Mouse (Mus musculus) embryo, embryonic 11.5 days (tissue): ENCODE measurements around the gene Fmo9.

Source experiments
- DNase-seq: peaks from one replicate; pipeline ENCODE4 v3.0.0-alpha.2; 2012; ENCODE audit warnings: low read depth, low spot score

Fmo9 gene

DNA sequence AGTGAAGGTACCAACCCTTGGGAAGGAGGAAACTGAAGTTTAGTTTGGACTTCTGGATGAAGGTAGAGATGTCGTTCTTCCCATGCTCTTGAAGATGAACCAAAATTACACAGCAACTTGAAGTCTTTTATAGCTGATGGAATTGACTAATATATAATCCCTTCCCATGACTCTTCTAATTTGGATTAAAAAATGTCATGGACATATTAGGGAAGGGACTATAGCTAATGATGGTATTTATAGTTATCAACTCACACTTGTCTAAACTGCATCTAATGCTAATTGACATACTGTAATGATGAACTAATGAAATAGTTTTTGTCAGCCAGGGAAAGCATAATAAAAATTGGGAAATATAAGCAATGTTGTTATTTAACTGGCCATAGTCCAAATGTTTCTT lies at the start of gene Fmo9:
Fmo9 (minus strand) TSS at position 101 of the 400 bp plus-strand sequence.
- no peak for DNase-seq

DNA sequence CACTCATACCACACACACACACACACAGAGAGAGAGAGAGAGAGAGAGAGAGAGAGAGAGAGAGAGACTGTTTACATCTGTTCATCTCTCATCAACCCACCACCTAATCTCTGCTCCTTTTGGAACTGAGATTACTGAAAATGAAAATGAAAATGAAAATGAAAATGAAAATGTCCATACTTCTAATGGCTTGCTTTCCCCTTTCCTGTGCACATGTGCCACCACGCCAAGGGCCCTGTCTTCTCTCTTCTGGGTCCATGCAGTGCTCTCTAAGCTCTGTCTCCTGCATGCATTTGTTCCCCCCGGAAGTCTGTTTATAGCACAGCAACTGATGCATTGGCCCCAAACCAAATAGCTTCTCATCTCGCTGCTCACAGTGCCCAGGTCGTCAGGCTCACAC lies 49.2 kb upstream of the Fmo9 start:
- DNase-seq, result no peak

DNA sequence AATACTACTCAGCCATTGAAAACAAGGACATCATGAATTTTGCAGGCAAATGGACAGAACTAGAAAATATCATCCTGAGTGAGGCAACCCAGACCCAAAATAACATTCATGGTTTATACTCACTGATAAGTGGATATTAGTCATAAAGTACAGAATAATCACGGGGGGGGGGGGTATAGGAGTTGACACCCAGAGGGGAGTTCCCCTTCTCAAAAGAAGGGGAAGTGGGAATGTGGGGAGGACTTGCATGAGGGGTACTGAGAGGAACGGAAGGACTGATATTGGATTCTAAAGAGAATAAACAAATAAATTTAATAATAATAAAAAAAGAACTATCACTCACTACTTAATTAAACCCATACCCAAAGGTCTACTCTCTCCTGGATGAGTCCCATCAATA lies 48.6 kb upstream of the Fmo9 start:
- DNase-seq, result no peak

DNA sequence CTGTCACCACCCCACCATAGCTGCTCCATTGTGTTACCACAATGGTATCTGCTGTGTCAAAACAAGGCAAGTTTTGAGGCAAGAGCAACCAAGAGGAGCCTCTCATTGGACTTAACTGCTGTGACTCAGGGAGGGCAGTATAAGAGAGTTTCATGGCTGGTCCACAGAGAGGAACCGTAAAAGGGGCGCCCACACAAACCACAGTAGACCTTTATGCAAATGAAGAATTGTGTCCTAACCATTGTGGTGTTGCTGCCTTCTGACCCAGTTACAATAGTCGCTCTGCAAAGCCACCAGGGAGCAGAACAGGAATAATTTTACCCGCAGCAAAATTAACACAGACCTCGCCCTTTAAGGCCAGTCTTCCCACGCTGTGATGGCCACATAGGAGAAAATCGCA lies 29.2 kb upstream of the Fmo9 start:
- no peak for DNase-seq

DNA sequence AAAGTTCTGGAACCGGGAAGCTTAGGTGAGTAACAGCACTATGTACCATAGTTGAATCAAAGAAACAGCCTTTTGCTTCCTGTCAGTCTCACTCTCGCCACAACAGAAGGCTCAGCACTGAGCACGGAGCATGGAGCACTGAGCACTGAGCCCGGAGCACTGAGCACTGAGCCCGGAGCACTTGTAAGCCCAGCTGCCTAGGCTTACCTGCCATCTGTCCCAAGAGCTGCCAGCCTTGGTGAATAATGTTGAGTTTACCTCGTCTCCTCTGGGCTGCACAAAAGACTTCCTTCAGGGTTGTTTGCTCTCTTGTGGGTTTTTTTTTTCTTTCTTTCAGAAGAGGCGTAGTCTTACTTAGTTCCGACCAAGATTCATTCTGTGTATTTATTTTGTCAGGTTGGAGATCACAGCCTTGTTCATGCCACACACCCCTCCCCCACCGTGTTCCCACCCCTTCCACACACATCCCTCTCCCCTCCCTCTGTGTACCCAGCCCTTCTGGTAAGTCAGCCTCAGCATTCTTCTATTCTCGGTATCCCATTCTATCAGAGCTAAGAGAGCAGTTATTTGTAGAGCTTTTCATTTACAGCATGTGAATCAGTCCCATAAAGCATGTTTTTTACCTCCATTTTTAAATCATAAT lies 20.7 kb upstream of the Fmo9 start:
- DNase-seq, result no peak

DNA sequence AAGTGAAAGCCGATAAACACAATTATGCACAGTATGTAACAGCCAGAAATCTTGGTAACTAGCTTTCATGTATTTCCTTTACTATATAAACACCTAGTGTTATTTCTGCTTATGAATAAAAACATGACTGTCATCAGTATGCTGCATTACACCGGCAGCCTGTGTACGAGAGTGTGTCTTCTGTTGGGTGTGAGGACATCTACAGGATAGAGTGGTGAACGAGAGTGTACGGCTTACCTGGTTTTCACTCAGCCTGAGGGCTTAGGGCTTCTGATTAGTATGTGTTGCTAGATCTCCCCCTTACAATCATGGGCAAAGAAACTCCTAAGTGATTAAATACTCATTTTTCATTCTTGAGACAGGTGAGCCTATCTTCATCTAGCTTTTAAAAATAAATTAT lies 12.4 kb downstream of the Fmo9 start:
- no peak for DNase-seq

DNA sequence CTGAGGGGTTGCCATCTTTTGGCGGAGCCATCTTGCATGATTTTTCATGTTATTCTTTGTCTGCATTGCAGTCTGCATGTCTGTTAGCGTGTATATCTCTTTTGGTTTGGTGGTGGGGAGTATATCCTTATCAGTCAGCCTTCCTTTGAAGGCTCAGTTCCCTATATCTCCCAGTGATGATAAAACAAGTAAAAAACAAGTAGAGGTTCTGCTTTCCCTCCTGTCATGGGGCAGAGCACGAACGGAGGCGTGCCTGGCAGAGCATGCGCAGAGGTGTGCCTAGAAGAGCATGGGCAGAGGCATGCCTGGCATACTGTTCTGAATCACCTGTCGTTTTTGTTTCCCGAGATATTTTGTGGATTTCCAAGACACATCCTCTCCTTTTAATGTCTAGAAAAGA lies 20.8 kb downstream of the Fmo9 start:
- no peak for DNase-seq

DNA sequence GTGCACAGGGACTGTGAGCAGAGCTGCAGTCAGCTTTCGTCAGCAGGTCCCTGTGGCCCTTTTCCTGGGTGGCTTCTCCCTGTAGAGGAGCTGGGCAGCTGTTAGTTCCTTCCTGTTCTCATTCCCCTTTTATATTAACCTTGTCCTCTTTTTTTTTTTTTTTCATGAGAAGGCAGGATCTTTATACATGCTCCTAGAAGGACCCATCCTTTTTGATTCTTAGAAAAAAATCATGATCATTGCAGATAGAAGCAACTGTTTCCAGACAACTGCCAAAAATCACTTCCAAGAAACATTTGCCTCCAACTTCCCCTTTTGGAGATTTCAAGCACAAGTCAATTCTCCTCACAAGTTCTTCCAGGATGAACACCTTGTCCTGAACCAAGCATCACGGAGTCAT lies 34.1 kb downstream of the Fmo9 start, which contains the start of gene Gm4847:
Gm4847 (minus strand) TSS at position 101 of the 400 bp plus-strand sequence.
- no peak for DNase-seq
